Mouse (Mus musculus) left cerebral cortex, postnatal 14 days (tissue): ENCODE measurements around the gene Gm5148. TPM values are rescaled to one million over a fixed set of nuclear protein-coding genes. Genes with fewer than 3 reads are reported as not detected.
A peak's percentile ranks its signal among the peaks of the same experiment; 100 is the strongest.

Source experiments
- DNase-seq, 2 experiments: peaks; one replicate each; pipeline ENCODE4 v3.0.0; 2021 to 2022; ENCODE audit warnings: low spot score in 2 of 2, mixed read lengths in 1 of 2
- intact Hi-C: fragments of 180-260 bp; cut with DNase I; formaldehyde crosslinking; loops from one replicate; pipeline ENCODE4 v1.15.1; 2025
- total RNA-seq, 2 experiments: library from RNA; stranded (reverse); gene quantifications; 2 replicates each; pipeline ENCODE4 v1.2.3; 2021

The Gm5148 gene
- total RNA-seq, 2 experiments from 2014 or later, result 2.1 to 2.6 TPM

GRCm38 (mm10) chr3:37744050-37744449 is 19.8 kb upstream of the Gm5148 start:
- intact Hi-C loops, result no loop called here
- no peak for DNase-seq

- intact Hi-C loops, result no loop called here
- no peak for DNase-seq
Measured at GRCm38 (mm10) chr3:37739996-37740395, 15.7 kb upstream of the Gm5148 start.

- peak in 1 of 2 experiments; percentile 47 for DNase-seq
- intact Hi-C loops, result no loop called here
Measured at GRCm38 (mm10) chr3:37738171-37738950, 14.1 kb upstream of the Gm5148 start.

- DNase-seq, result peak; percentile 68 to 69
- intact Hi-C loops, result no loop called here
Measured at GRCm38 (mm10) chr3:37737407-37737806, 13.1 kb upstream of the Gm5148 start.

GRCm38 (mm10) chr3:37735166-37735565 is 10.9 kb upstream of the Gm5148 start:
- intact Hi-C loops, result no loop called here

GRCm38 (mm10) chr3:37729142-37729541 is 4.9 kb upstream of the Gm5148 start:
- intact Hi-C loops, result no loop called here
- DNase-seq, result peak; percentile 38 to 56

More at GRCm38 (mm10) chr3:37735166-37735565, 10.9 kb upstream of the Gm5148 start:
- no peak for DNase-seq

- intact Hi-C loops, result no loop called here
- DNase-seq, result no peak
Measured at GRCm38 (mm10) chr3:37728112-37729100, 4.1 kb upstream of the Gm5148 start.

GRCm38 (mm10) chr3:37727392-37727791 is 3.1 kb upstream of the Gm5148 start:
- intact Hi-C loops, result no loop called here
- DNase-seq, result no peak

- no peak for DNase-seq
- intact Hi-C loops, result no loop called here
Measured at GRCm38 (mm10) chr3:37726501-37727140, 2.3 kb upstream of the Gm5148 start.

- intact Hi-C loops, result no loop called here
- no peak for DNase-seq
Measured at GRCm38 (mm10) chr3:37724946-37725735, 851 bp upstream of the Gm5148 start.

GRCm38 (mm10) chr3:37723662-37724170 is 574 bp downstream of the Gm5148 start:
- intact Hi-C loops, result loop anchor here (2.0 kb wide), 1 partner anchor 83 kb away; no protein-coding TSS in a partner anchor
- peak; percentile 39 to 49 for DNase-seq

GRCm38 (mm10) chr3:37723061-37723521 is 1.2 kb downstream of the Gm5148 start:
- peak in 1 of 2 experiments; percentile 41 for DNase-seq
- intact Hi-C loops, result loop anchor here (2.0 kb wide), 1 partner anchor 82 kb away; no protein-coding TSS in a partner anchor

- intact Hi-C loops, result loop anchor here (2.0 kb wide), 1 partner anchor 82 kb away; no protein-coding TSS in a partner anchor
- peak; percentile 23 to 34 for DNase-seq
Measured at GRCm38 (mm10) chr3:37722487-37723060, 1.7 kb downstream of the Gm5148 start.

GRCm38 (mm10) chr3:37716992-37717391 is 7.3 kb downstream of the Gm5148 start:
- intact Hi-C loops, result no loop called here
- DNase-seq, result no peak

GRCm38 (mm10) chr3:37715734-37716133 is 8.6 kb downstream of the Gm5148 start:
- DNase-seq, result no peak
- intact Hi-C loops, result no loop called here

GRCm38 (mm10) chr3:37712501-37712900 is 11.8 kb downstream of the Gm5148 start:
- no peak for DNase-seq
- intact Hi-C loops, result no loop called here

GRCm38 (mm10) chr3:37711639-37712038 is 12.7 kb downstream of the Gm5148 start:
- intact Hi-C loops, result no loop called here
- DNase-seq, result no peak

- DNase-seq, result no peak
- intact Hi-C loops, result no loop called here
Measured at GRCm38 (mm10) chr3:37707801-37708200, 16.5 kb downstream of the Gm5148 start.
